Mouse (Mus musculus) midbrain, embryonic 13.5 days (tissue): ENCODE measurements around the gene Cog3. TPM values are rescaled to one million over a fixed set of nuclear protein-coding genes. Genes with fewer than 3 reads are reported as not detected.

ENCODE experiments used
- ATAC-seq: fragments of 200-750 bp; cut with Nextera tagmentation; 2 replicates; pipeline ENCODE4 v1.8.0; 2017; ENCODE audit warnings: mild to moderate bottlenecking, moderate TSS enrichment, moderate library complexity
- H3K27ac ChIP-seq: fragments of 300-500 bp; sonication (generic); 2 replicates; pipeline ENCODE4 v1.5.1; 2015; ENCODE audit warnings: inconsistent platforms, mild to moderate bottlenecking, moderate library complexity
- H3K27me3 ChIP-seq: fragments of 300-500 bp; sonication (generic); 2 replicates; pipeline ENCODE4 v1.6.1; 2015; ENCODE audit warnings: mild to moderate bottlenecking, inconsistent platforms
- H3K36me3 ChIP-seq: fragments of 300-500 bp; sonication (generic); 2 replicates; pipeline ENCODE4 v1.6.1; 2015; ENCODE audit warnings: mild to moderate bottlenecking, inconsistent platforms
- H3K4me1 ChIP-seq: fragments of 300-500 bp; sonication (generic); replicated peaks from 2 replicates; pipeline ENCODE4 v1.6.1; 2015; ENCODE audit warnings: inconsistent platforms
- H3K4me2 ChIP-seq: fragments of 300-500 bp; sonication (generic); replicated peaks from 2 replicates; pipeline ENCODE4 v1.6.1; 2015; ENCODE audit warnings: moderate library complexity, mild to moderate bottlenecking, inconsistent platforms
- H3K4me3 ChIP-seq: fragments of 300-500 bp; sonication (generic); replicated peaks from 2 replicates; pipeline ENCODE4 v1.5.1; 2015; ENCODE audit warnings: mild to moderate bottlenecking, inconsistent platforms
- H3K9ac ChIP-seq: fragments of 300-500 bp; sonication (generic); replicated peaks from 2 replicates; pipeline ENCODE4 v1.6.1; 2015; ENCODE audit warnings: mild to moderate bottlenecking, inconsistent platforms
- H3K9me3 ChIP-seq: fragments of 300-500 bp; sonication (generic); 2 replicates; pipeline ENCODE4 v1.6.1; 2016; ENCODE audit warnings: mild to moderate bottlenecking, inconsistent platforms
- WGBS: fragments of 180-500 bp; shearing (Covaris S2); methylation state at CpG from one replicate; pipeline ENCODE4 v1.1.7; 2015; 5-methylcytosine and 5-hydroxymethylcytosine counted together
- polyA plus RNA-seq: library from polyadenylated mRNA; unstranded; fragments of >200 nt; fragmentation: Nextera tagmentation; extraction: Ambion mirVana; gene quantifications from 2 replicates; pipeline ENCODE4 v1.2.1, GENCODE M21; 2015

Gene Cog3
- polyA plus RNA-seq = 20.5 and 21.4 TPM in 2 replicates

DNA sequence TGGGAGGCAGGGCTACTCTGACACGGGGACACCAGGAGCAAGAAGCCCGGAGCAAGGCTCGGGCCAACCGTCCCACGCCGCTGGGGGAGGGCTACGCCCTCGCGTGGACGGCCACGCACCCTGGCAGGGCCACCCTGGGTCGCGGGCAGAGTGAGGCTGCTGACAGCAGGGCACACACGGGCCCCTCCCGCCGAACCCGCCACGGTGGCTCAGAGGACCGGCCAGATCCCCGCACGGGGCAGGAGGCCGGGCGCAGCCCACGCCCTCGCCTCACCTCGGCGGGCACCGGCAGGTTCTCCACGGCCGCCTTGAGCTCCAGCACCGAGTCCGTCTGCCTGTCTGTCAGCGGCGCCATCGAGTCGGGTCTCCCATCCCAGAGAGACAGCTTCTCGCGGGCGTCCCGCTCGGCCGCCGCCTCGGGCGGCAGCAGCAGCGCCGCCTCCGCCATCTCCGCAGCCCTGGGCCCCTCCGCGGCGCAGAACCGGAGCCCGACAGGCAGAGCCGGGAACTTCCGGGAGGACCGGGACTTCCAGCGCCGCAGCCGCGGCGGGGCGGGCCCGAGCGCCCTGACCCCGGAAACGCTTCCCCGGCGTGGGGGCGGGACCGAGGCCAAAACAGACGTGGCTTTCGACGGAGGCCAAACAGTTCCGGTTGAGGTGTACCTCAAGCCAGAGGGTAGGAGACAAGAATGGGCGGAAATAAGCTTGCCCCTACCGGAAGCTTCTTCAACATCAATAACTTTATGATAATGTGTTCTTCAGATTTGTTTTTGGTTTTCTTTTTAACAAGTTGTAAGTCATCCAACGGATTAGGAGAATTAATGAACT, at the start of gene Cog3:
Gene Cog3, minus strand, starts transcription at position 527 of the 827 bp plus-strand sequence.
- Histone ChIP-seq H3K9me3 (no peaks in the 10 kb centered on the region), H3K27ac (peak within 1 kb of the TSS; percentile 87), H3K9ac (peak within 1 kb of the TSS; percentile 95), H3K4me3 (peak within 1 kb of the TSS; percentile 98), H3K27me3 (peaks cover 7% of the 10 kb centered on the region; the same call in 1 of the 2 replicates), H3K4me1 (peaks cover 36% of the 10 kb centered on the region), H3K36me3 (no peaks in the 10 kb centered on the region), H3K4me2 (peak within 1 kb of the TSS; percentile 94)
- peak; percentile 99 for ATAC-seq
- under 1% methylated on average over 78 of the region's 78 CpGs for WGBS

DNA sequence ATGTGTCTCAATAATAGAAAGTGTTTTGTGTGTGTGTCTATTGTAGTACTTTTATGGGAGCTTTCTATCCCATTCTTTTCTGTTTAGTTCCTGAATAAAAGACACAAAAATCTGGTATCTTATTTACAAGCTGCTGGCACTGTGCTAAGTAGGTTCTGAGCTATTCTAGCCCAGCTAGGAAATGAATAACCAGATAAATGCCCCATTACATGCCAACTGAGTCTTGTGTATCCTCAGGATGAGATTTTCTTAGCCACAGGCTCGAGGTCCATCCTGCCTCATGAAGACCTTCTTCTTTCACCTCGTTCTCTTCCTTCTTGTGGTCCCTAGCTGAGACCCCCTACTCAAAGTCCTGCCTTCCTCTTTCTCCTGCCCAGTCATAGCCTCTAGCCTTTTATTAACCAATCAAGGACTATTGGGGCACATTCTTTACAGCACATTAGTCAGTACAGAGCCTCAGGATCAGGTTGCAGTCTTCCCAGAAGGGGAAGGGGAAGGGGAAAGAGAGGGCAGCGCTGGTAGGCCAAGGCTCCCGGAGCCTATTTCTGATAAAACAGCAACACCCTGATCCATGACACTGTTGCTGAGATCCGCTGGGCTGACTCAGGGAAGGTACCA, 43.6 kb upstream of the Cog3 start:
- Histone ChIP-seq H3K4me2 (no peak overlapping the region), H3K27ac (no peak overlapping the region), H3K4me3 (no peak overlapping the region), H3K9me3 (no peaks in the 10 kb centered on the region), H3K9ac (no peak overlapping the region), H3K4me1 (no peaks in the 10 kb centered on the region), H3K36me3 (no peaks in the 10 kb centered on the region), H3K27me3 (no peaks in the 10 kb centered on the region)
- 57% methylated on average over 5 of the region's 5 CpGs for WGBS
- ATAC-seq = no peak

- no peak overlapping the region for H3K4me2 ChIP-seq
- no peak overlapping the region for H3K4me3 ChIP-seq
- H3K9me3 ChIP-seq = no peaks in the 10 kb centered on the region
- no peaks in the 10 kb centered on the region for H3K27me3 ChIP-seq
- no peaks in the 10 kb centered on the region for H3K4me1 ChIP-seq
- WGBS = 85% methylated on average over 4 of the region's 4 CpGs
- no peak overlapping the region for H3K27ac ChIP-seq
- no peak overlapping the region for H3K9ac ChIP-seq
- no peaks in the 10 kb centered on the region for H3K36me3 ChIP-seq
- ATAC-seq = no peak
Observed at GRCm38 (mm10) chr14:75795918-75796317, 41.6 kb upstream of the Cog3 start.

GRCm38 (mm10) chr14:75794726-75795125, 40.4 kb upstream of the Cog3 start:
- H3K27me3 ChIP-seq = no peaks in the 10 kb centered on the region
- 82% methylated on average over 5 of the region's 5 CpGs for WGBS
- H3K4me1 ChIP-seq = no peaks in the 10 kb centered on the region

GRCm38 (mm10) chr14:75794324-75794723, 40.0 kb upstream of the Cog3 start:
- H3K4me1 ChIP-seq = no peaks in the 10 kb centered on the region
- no peak overlapping the region for H3K9ac ChIP-seq
- no peaks in the 10 kb centered on the region for H3K36me3 ChIP-seq
- WGBS = 66% methylated on average over 6 of the region's 6 CpGs
- no peak overlapping the region for H3K4me2 ChIP-seq
- H3K27ac ChIP-seq = no peak overlapping the region
- H3K4me3 ChIP-seq = no peak overlapping the region
- no peak for ATAC-seq
- no peaks in the 10 kb centered on the region for H3K27me3 ChIP-seq
- no peaks in the 10 kb centered on the region for H3K9me3 ChIP-seq

More at GRCm38 (mm10) chr14:75794726-75795125, 40.4 kb upstream of the Cog3 start:
- Histone ChIP-seq H3K36me3 (no peaks in the 10 kb centered on the region), H3K4me2 (no peak overlapping the region), H3K27ac (no peak overlapping the region), H3K9me3 (no peaks in the 10 kb centered on the region), H3K4me3 (no peak overlapping the region), H3K9ac (no peak overlapping the region)
- ATAC-seq = no peak

GRCm38 (mm10) chr14:75793110-75793509, 38.8 kb upstream of the Cog3 start:
- no peak for ATAC-seq
- no peaks in the 10 kb centered on the region for H3K4me1 ChIP-seq
- WGBS = 91% methylated on average over 4 of the region's 4 CpGs
- peaks cover 10% of the 10 kb centered on the region for H3K27me3 ChIP-seq
- H3K27ac ChIP-seq = no peak overlapping the region
- H3K36me3 ChIP-seq = no peaks in the 10 kb centered on the region
- no peak overlapping the region for H3K9ac ChIP-seq
- H3K4me2 ChIP-seq = no peak overlapping the region
- H3K9me3 ChIP-seq = no peaks in the 10 kb centered on the region
- H3K4me3 ChIP-seq = no peak overlapping the region

DNA sequence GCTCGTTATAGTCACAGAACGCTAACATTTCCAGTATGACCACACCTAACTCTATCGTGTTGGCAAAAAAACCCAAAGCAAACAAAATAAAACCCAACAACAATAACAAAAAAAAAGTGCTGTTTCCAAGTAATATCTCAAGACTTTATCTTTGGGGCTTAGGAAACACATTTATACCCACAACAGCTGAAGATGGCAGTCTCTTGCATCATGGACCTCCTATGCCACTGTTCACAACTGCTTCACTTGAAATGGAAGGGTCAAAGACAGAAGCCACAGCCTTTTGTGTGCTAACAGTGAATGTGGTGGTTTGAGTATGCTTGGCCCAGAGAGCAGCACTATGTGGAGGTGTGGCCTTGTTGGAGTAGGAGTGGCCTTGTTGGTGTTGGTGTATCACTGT, 37.1 kb upstream of the Cog3 start:
- Histone ChIP-seq H3K36me3 (no peaks in the 10 kb centered on the region), H3K9me3 (no peaks in the 10 kb centered on the region), H3K4me2 (no peak overlapping the region), H3K9ac (no peak overlapping the region), H3K4me1 (0 out of 2 replicates have a peak, but pooled peaks cover 3% of the 10 kb centered on the region), H3K27ac (no peak overlapping the region), H3K27me3 (peaks cover 16% of the 10 kb centered on the region), H3K4me3 (no peak overlapping the region)
- no peak for ATAC-seq
- 83% methylated on average over 3 of the region's 3 CpGs for WGBS

- Histone ChIP-seq H3K9ac (no peak overlapping the region), H3K4me1 (peaks cover 10% of the 10 kb centered on the region; the same call in 1 of the 2 replicates), H3K4me3 (no peak overlapping the region), H3K27me3 (peaks cover 16% of the 10 kb centered on the region), H3K9me3 (no peaks in the 10 kb centered on the region), H3K27ac (no peak overlapping the region), H3K4me2 (no peak overlapping the region), H3K36me3 (no peaks in the 10 kb centered on the region)
- no peak for ATAC-seq
- WGBS = 91% methylated on average over 3 of the region's 3 CpGs
Observed at GRCm38 (mm10) chr14:75790411-75790996, 36.2 kb upstream of the Cog3 start.

- no peak overlapping the region for H3K4me3 ChIP-seq
- 86% methylated on average over 6 of the region's 6 CpGs for WGBS
Observed at GRCm38 (mm10) chr14:75789291-75789690, 35.0 kb upstream of the Cog3 start.

GRCm38 (mm10) chr14:75787794-75788175, 33.5 kb upstream of the Cog3 start:
- H3K27me3 ChIP-seq = peaks cover 16% of the 10 kb centered on the region
- 35% methylated on average over 7 of the region's 7 CpGs for WGBS
- no peak overlapping the region for H3K4me3 ChIP-seq
- peaks cover 11% of the 10 kb centered on the region; the same call in 1 of the 2 replicates for H3K4me1 ChIP-seq
- H3K27ac ChIP-seq = no peak overlapping the region
- no peaks in the 10 kb centered on the region for H3K9me3 ChIP-seq
- no peaks in the 10 kb centered on the region for H3K36me3 ChIP-seq
- no peak overlapping the region for H3K9ac ChIP-seq
- peak overlapping the region; percentile 70 for H3K4me2 ChIP-seq
- no peak for ATAC-seq

More at GRCm38 (mm10) chr14:75789291-75789690, 35.0 kb upstream of the Cog3 start:
- H3K36me3 ChIP-seq = no peaks in the 10 kb centered on the region
- no peak overlapping the region for H3K9ac ChIP-seq
- no peaks in the 10 kb centered on the region for H3K9me3 ChIP-seq
- no peak overlapping the region for H3K4me2 ChIP-seq
- ATAC-seq = no peak
- peaks cover 16% of the 10 kb centered on the region for H3K27me3 ChIP-seq
- H3K4me1 ChIP-seq = peaks cover 11% of the 10 kb centered on the region; the same call in 1 of the 2 replicates
- no peak overlapping the region for H3K27ac ChIP-seq

DNA sequence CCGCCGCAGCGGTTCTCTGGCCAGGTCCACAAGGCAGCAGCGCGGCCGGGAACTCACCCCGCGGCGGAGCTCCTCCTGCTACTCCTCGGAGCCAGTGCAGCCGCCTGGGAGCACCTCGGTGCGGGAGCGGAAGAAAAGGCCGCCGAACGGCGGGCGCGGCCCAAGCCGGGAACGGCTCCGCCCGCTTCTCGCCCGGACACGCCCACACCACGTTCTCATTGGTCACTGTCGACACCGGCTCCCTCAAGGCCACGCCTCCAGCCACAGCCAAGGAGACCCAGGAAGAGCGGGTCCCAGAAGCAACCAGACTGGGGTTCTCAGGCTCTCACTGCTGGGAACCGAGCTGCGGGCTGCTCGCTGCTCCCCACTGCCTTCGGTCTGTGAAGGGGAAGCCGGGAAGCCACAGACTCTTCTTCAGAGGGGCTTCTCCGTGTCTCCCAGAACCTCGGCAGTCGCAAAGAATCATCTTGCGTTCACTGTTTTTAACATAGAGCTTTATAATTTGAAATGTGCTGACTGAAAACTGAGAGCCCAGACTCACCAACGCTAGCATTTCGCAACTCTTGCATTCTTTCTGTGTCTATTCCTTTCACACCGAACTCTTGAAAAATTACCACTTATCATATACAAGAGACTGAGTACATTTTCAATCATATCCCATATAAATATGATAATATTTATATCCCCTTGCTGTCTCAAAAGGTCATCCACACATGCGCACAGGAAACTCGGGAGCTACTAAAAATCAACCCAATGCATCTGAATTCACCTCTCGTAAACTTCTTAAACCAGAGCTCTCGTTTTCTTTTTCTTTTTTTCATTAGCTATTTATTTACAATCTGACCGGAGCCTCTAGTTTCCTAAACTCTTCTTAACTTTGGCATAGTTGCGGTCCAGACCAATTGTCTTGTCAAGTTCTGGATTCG, 32.8 kb upstream of the Cog3 start, which contains the start of gene Slc25a30:
Gene Slc25a30, minus strand, starts transcription at position 170 of the 926 bp plus-strand sequence.
- WGBS = 7% methylated on average over 51 of the region's 51 CpGs
- peak within 1 kb of the TSS; percentile 86 for H3K9ac ChIP-seq

More for the DNA sequence above, 32.8 kb upstream of the Cog3 start, which contains the start of gene Slc25a30:
- Histone ChIP-seq H3K27me3 (peaks cover 16% of the 10 kb centered on the region), H3K36me3 (no peaks in the 10 kb centered on the region), H3K4me3 (peak within 1 kb of the TSS; percentile 75), H3K27ac (peak within 1 kb of the TSS; percentile 95), H3K4me1 (peaks cover 11% of the 10 kb centered on the region; the same call in 1 of the 2 replicates), H3K4me2 (peak within 1 kb of the TSS; percentile 70), H3K9me3 (no peaks in the 10 kb centered on the region)
- peak; percentile 99 for ATAC-seq
